Mouse (Mus musculus): Measurements from ENCODE around the gene C530008M17Rik.

DNA sequence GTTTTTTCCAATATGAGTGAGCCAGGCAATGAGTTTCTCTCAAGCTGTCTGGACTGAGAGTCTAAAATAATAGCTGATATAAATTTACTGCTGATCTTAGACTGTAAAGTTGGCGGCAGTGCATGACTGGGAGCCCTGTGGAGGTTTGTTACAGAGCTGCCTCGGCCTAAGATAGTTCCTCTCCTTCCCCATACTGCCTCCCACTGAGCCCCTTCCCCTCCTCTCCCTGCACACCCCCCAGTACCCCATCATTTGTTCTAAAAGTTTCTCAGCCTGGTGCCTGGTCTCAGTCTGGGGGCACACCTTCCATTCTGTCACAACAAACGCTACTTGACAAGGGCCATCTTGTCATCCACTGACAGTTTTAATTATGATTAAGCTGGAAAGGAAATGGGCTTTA, 63.6 kb downstream of the C530008M17Rik start:
- TF ChIP-seq GATA1 (IDR thresholded peaks at IDR 0.05; ENCODE audit: low read length) (no peak), TAL1 (IDR thresholded peaks at IDR 0.05; ENCODE audit: low read length) (no peak)
